Mouse (Mus musculus) mesoderm, embryonic 11.5 days (tissue): ENCODE data around the gene Gcg.

Source experiments
- DNase-seq: peaks from one replicate; pipeline ENCODE4 v3.0.0-alpha.2; 2012; ENCODE audit warnings: low read depth, low spot score

Gcg gene

DNA sequence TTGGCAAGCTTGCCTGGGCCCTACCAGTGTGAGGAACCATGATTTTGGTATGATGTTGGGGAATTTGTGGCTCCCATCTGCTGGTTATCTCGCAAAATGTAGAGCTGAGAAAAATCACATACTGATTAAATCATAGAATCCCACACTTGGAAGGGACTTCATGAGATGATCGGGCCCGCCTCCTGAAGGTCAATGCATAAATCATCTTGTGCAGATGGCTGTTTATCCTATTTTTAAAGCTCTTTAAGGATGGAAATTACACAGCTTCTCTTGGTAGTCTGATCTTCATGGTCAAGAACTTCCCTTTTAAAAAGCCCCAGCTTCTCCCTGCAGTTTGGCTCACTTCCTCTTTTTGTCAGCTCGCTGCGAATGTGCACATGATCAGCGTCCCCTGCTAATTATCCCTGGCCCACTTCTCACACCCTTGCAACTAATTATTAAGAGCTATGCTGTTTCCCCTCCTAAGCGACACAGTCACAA is 23.2 kb downstream of the Gcg start:
- no peak for DNase-seq

DNA sequence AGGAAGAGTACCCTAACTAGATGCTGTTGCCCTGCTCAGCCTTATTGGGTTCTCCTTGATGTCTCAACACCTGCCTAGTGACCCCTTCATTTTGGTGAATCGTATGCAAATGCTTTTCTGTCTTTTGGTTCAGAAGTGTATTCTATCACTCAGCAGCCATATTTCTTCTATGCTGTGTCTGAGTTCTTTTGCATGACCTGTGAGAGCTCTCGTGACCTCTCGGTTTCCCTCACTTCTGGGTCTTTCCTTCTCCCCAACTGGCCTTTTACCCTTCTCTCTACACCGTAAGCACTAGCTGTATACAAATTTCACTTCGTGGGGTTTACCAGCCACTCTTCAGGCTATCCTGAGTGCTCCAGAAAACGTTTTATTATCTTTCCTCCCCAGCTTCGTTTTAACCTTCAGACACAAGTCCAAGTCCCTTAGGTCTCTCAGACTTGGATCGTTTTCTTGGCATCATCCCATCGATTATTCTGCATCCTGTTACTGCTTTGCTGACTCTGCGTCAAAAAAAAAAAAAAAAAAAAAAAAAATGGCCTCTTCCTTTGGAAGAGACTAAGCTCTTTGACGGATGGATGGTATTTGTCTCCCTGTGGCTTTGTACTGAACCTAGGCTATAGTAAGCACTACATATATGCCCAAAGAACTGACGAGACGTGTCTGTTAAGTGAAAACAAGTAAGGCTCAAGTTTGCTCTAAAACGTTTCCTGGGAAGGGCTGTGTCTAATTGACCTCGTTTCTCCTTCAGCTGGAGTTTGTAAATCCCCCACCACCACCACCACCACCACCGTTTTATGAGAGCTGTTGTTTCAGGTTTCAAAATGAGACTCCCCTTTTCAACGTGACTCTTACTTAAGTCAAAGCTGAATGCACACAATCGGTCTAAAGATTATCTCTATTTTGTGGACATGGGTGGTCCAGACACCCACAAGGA is 23.9 kb downstream of the Gcg start:
- no peak for DNase-seq

DNA sequence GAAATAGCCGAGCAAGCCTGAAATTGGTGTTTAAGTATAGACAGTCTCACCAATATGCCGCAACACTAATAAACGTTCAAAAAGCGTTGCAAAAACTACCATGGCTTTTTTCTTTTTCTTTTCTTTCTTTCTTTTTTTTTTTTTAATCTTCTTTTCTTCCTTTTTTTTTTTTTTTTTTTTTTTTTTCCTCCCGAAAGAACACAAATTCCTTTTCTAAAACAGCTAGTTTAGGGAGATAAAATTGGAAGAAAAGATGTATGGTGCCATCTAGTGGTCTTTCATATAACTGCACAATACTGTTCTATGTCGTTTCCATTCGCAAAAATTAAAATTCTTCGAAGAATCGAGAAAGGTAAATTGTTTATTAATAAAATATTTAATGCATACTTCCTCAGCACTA is 25.4 kb downstream of the Gcg start:
- DNase-seq, result peak; percentile 42

DNA sequence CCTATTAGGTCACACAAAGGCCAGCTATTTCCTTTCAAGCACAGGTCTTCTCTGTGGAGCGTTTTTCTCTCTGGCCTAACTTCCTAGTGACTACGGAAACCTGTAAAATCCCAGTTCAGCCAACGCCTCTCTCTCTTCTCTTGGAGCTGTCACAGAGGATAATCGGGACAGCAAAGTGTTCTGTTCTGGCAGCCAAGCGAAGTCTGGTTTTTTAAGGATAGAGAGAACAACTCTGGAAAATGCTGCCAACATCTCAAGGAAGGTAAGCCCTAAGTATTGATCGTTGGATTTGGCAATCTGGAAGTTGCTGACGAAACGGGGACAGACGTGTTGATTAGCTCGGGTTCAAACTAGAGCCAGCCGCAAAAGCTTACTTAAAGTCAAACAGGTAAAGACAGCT is 28.5 kb downstream of the Gcg start:
- no peak for DNase-seq

DNA sequence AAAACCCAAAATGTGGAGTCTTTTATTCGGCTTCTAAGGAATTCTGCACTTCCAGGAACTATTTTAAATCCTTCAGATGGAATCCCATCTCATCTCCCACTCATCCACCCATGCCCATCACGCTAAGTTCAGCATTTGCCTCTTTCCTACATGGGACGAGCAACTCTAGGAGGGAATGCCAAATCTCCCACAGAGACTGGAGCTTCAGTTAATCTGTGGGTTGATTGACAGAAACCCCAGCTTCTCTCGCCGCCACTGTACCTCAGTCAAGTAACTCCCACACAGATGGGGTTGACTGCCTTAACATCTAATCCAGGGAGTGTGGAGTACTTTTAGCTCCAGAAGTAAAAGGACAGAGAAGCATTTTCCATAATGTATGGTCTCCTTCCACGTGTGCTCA is 29.4 kb downstream of the Gcg start:
- no peak for DNase-seq

DNA sequence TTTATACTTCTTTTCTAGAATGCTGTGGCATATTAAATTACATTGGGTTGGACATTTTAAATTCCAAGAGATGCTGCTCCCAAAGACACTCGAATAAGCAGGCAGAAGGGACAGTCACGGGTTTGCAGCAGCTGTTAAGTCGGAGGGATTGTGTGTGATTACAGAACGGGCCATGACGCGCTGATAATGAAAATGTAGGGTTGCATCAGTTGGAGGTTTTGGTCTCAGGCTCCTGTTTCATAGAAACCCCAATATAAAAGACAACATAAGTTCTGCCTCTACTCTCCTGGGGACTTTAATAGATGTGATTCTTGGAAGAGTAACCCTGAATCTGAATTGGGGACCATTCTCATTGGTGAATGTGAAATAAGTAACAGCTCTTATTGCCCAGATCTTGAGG is 33.1 kb downstream of the Gcg start:
- no peak for DNase-seq

DNA sequence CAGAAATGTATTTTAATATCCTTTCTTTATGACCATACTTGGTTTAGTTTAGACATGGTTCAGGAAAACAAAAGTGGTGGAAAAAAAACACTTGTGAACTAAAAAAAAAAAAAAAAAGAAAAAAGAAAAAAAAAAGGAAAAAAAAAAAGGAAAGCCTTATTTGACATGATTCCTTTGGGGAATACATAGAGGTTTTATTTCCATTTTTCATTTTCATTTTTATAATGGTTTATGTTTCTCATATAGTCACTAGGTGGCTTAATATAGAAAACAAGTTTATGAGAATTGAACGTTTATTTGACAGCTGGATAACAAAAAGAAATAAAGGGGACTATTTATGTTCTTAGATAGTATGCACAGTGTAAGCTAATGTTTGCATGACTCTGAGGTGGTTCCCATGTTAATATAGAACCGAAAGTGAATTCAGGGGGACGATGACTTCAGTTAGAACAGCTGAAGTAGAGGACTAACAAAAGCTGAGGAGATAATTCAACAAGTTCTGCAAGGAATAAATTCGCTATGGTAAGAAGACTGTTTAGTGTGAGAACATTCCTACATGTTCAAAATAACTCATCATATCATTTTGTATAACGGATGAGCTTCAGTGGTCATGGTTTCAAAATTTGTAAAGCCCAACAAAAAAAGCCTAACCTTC is 33.6 kb downstream of the Gcg start:
- DNase-seq, result no peak

DNA sequence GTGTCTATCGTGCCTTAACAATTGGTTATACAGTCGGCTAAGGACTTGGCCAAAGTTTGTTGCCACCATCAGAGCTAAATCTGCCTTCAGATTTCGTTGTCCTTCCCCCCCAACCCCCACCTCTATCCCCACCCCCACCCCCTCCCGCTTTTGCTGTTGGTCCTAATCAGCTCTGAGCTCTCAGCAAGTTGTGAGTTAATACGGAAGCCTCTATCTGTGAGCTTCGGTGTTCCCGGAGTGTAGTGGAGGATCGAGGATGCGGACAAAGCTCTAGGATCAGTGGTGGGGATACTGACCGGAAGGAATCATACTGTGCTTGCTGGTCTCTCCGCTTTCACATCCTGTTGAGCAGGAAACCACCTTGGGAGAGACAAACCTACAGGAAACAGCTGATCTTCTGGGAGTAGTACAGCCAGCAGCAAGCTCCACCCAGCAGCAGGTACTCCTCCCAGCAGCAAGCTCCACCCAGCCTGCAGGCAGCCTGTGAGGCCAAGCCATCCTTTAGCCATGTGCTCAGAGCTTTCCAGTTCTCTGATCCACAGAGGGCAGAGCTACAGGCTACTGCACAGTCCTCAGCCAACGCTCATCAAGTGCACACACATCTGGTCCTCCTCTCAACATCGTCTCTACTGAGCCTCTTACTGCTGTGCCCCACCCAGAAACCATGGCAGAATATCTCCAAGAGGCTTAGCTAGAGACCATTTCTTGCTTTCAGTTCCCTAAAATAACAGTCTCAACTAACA is 42.5 kb downstream of the Gcg start:
- no peak for DNase-seq

DNA sequence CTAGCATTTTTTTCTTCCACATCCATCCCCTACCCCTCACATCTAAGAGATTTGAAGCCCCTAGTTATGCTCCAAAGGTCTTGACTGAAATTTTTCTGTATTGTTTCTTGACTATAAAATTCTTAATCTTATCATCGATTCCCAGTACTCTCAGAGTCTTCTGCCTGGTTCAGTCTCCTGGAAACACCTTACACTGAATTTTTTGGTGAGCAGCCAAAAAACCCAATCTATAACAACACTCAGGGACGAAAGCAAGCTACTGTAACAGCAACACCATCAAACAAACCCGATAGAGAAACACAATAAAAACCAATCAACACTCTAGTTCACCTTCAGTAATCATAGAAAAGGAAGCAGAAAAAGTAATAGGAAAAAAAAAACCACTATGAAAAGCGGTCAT is 43.4 kb downstream of the Gcg start:
- DNase-seq, result no peak

DNA sequence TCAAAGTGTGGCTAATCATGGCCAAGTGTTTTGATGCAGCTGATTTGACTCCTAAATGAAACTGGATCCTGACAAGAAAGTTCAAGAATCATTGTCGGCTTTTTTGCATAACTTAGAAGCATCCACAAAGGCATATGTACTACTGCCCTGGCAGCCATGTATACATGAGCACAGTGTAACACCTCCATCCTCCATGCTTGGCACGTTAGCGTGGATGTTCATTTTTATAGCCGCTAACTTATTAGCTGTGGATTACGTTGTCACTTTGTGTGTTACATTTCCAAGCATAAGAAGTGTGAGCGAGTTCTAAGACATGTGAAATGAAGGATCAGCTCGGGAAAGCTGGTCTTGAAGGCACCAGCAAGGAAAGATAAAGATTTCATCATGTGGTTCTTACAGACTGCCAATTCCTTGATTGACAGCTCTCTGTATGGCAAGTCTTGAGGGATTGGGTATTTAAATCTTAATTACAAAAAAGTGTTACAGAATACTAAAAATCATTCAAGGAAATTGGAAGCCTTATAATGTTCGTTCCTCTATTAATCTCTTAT is 52.1 kb downstream of the Gcg start:
- DNase-seq, result no peak

DNA sequence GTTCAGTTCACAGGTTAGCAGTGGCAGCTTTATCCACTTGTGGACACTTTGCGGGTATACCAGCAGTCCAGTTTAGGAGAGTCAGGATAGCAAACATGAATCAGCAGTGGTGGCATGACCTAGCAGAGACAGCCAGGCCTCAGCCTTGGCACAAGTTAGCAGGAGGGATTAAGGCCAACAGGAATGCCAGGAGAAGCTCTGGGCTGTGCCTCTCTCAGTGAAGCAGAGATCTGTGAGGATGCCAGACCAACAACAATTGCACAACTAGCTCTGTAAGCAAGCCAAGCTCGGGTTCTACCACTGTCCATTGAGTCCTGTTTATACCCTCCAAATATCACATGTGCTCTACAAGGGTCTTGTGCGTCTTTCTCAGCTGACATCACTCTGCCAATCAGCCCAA is 57.5 kb downstream of the Gcg start:
- no peak for DNase-seq
